Mouse (Mus musculus) brain, embryonic 14.5 days (tissue): Measurements from ENCODE around the gene Morn3.

Source experiments
- CTCF ChIP-seq: fragments of 200-500 bp; IDR thresholded peaks from 2 replicates; pipeline ENCODE4 v1.5.1; 2012; ENCODE audit warnings: inconsistent platforms, mild to moderate bottlenecking, moderate library complexity, borderline replicate concordance; ENCODE audit not compliant: insufficient read depth, insufficient read length; ENCODE audit errors: extremely low read depth
- POLR2A ChIP-seq: fragments of 200-500 bp; IDR thresholded peaks from 2 replicates; pipeline ENCODE4 v1.6.1; 2012; ENCODE audit warnings: mild to moderate bottlenecking, inconsistent platforms, borderline replicate concordance; ENCODE audit not compliant: poor library complexity, insufficient read depth, insufficient read length, severe bottlenecking; ENCODE audit errors: extremely low read depth

- TF ChIP-seq CTCF (0 out of 2 replicates have a peak, but pooled peaks have one; percentile 1), POLR2A (no peak)
Observed at GRCm38 (mm10) chr5:123080510-123080909, 33.7 kb upstream of the Morn3 start.
